Mouse (Mus musculus): ENCODE data around the gene Scgb1a1.
A peak's percentile ranks its signal among the peaks of the same experiment; 100 is the strongest.
"Not testable (repeated sequence)": the region's sequence is repeated elsewhere in the genome, so short reads cannot be mapped to it uniquely, and the experiment has no call there.

The Scgb1a1 gene

GRCm38 (mm10) chr19:9100297-9101061, 12.7 kb upstream of the Scgb1a1 start:
- DNase-seq (ENCODE audit: low spot score in 2 of 2): no peak

GRCm38 (mm10) chr19:9099751-9100150, 12.0 kb upstream of the Scgb1a1 start:
- no peak for DNase-seq (ENCODE audit: low spot score in 2 of 2)

- no peak for DNase-seq (ENCODE audit: low spot score in 2 of 2)
Measured at GRCm38 (mm10) chr19:9097441-9097840, 9.7 kb upstream of the Scgb1a1 start.

GRCm38 (mm10) chr19:9095111-9095510, 7.4 kb upstream of the Scgb1a1 start:
- no peak for DNase-seq (ENCODE audit: low spot score in 2 of 2)

GRCm38 (mm10) chr19:9090709-9091108, 3.0 kb upstream of the Scgb1a1 start:
- DNase-seq (ENCODE audit: low spot score in 2 of 2): no peak

- DNase-seq (ENCODE audit: low spot score in 2 of 2): no peak
Measured at GRCm38 (mm10) chr19:9090191-9090590, 2.4 kb upstream of the Scgb1a1 start.

- DNase-seq (ENCODE audit: low spot score in 2 of 2): not testable (repeated sequence)
Measured at GRCm38 (mm10) chr19:9083892-9084291, 3.9 kb downstream of the Scgb1a1 start.

- no peak for DNase-seq (ENCODE audit: low spot score in 2 of 2)
Measured at GRCm38 (mm10) chr19:9083010-9083355, 4.8 kb downstream of the Scgb1a1 start.

- DNase-seq (ENCODE audit: low spot score in 2 of 2): peak; percentile 57 to 61
Measured at GRCm38 (mm10) chr19:9082191-9083009, 5.4 kb downstream of the Scgb1a1 start.

- no peak for DNase-seq (ENCODE audit: low spot score in 2 of 2)
Measured at GRCm38 (mm10) chr19:9081311-9082190, 6.2 kb downstream of the Scgb1a1 start.

- no peak for DNase-seq (ENCODE audit: low spot score in 2 of 2)
Measured at GRCm38 (mm10) chr19:9079916-9080315, 7.8 kb downstream of the Scgb1a1 start.

GRCm38 (mm10) chr19:9076982-9077660, 10.6 kb downstream of the Scgb1a1 start:
- DNase-seq (ENCODE audit: low spot score in 2 of 2): no peak

GRCm38 (mm10) chr19:9076035-9076434, 11.7 kb downstream of the Scgb1a1 start:
- no peak for DNase-seq (ENCODE audit: low spot score in 2 of 2)

GRCm38 (mm10) chr19:9075558-9075957, 12.2 kb downstream of the Scgb1a1 start:
- no peak for DNase-seq (ENCODE audit: low spot score in 2 of 2)

GRCm38 (mm10) chr19:9074424-9074823, 13.3 kb downstream of the Scgb1a1 start:
- DNase-seq (ENCODE audit: low spot score in 2 of 2): no peak

GRCm38 (mm10) chr19:9073776-9074411, 13.9 kb downstream of the Scgb1a1 start:
- no peak for DNase-seq (ENCODE audit: low spot score in 2 of 2)

- DNase-seq (ENCODE audit: low spot score in 2 of 2): no peak
Measured at GRCm38 (mm10) chr19:9072157-9072530, 15.6 kb downstream of the Scgb1a1 start.

GRCm38 (mm10) chr19:9071456-9072156, 16.2 kb downstream of the Scgb1a1 start:
- DNase-seq (ENCODE audit: low spot score in 2 of 2): no peak

- DNase-seq (ENCODE audit: low spot score in 2 of 2): no peak
Measured at GRCm38 (mm10) chr19:9070316-9070715, 17.4 kb downstream of the Scgb1a1 start.

- DNase-seq (ENCODE audit: low spot score in 2 of 2): no peak
Measured at GRCm38 (mm10) chr19:9069687-9070307, 18.0 kb downstream of the Scgb1a1 start.

Data from frontal cortex, postnatal 25 days (tissue).